Comparison of ENCODE assay signal across 9 mouse cellular contexts in the genomic region with DNA sequence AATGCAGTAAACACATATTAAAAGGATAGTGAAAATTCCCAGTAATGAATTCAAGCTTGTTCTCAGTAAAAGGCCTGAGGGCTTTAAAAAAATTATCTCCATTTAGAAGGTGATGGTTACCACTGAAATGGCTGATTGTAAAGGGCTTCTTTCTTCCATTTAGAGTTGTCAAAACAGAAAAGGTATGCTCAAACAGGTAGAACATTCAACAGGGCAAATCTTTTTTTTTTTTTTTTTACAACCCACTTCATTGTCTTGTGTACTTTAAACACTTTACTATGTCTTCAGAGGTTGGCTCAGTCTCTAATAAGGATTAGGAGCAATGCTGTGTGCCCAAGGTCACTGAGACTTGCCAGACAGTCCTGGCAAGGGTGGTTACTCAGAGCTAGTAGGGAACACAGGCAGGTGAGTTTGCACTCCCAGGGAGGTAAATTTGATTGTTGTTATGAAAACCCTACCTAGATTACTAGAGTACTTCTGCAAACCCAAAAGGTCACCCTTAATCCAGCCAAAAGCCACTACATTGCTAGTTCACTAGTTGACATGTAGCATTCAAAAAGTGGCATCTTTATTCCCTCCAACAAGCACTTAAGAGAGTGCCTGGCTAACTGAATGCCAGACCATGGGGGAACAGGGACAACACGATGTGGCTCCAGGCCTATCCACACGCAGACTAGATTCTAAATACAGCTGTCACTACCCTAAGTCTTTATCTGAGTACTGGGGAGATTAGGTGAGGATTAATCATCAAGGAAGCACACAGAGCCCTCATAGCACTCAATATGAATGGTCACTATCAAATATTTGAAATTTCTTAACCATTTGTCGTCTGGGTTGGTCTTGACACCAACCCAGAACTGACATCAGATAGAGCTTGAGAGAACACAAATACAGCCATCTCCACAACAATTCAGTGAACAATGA. TPM values are rescaled to one million over a fixed set of nuclear protein-coding genes. Genes with fewer than 3 reads are reported as not detected.
DNase-seq lines count a peak whose midpoint lies in the region; ATAC-seq lines count a peak whose summit lies in the region.
"Had no signal": no experiment of that assay in that cellular context is flagged by ENCODE, and none has a peak within 500 bp of the region (broad histone marks: within the 10 kb centered on the region; RNA-seq: fewer than 3 reads in every experiment).

No protein-coding gene starts in this region.

- no peak for ATAC-seq in megakaryocyte, adult 5-6 weeks (ENCODE audit: poor library complexity, severe bottlenecking)
- ATAC-seq in limb, embryonic 15.5 days (ENCODE audit: insufficient number of reproducible peaks, low FRiP score, low TSS enrichment, low read depth) = no peak

- H3K9me3 ChIP-seq in megakaryocyte, embryonic 14.5 days = no peaks in the 10 kb centered on the region
- H3K9me3 ChIP-seq in limb, embryonic 15.5 days = no peaks in the 10 kb centered on the region

- H3K4me1 ChIP-seq in megakaryocyte, embryonic 14.5 days = peaks cover 98% of the 10 kb centered on the region
- H3K4me1 ChIP-seq in limb, embryonic 15.5 days = peaks cover 53% of the 10 kb centered on the region

- H3K9ac ChIP-seq in limb, embryonic 15.5 days = no peak overlapping the region

- peak overlapping the region; percentile 96 for H3K4me3 ChIP-seq in megakaryocyte, embryonic 14.5 days (replicated peaks)
- peak overlapping the region; percentile 71 for H3K4me3 ChIP-seq in limb, embryonic 15.5 days

- no peak overlapping the region for H3K27ac ChIP-seq in limb, embryonic 15.5 days

- peaks cover 31% of the 10 kb centered on the region for H3K27me3 ChIP-seq in megakaryocyte, embryonic 14.5 days (replicated peaks)
- no peaks in the 10 kb centered on the region; the same call in none of the 2 replicates for H3K27me3 ChIP-seq in limb, embryonic 15.5 days

- peak; percentile 29 for DNase-seq in cerebellum, adult 9-10 months
- DNase-seq in cerebellum, adult 11-12 months = no peak
- peak; percentile 1 for DNase-seq in yolk sac, embryonic 10.5 days (ENCODE audit: low spot score)
- no peak for DNase-seq in gastrocnemius, postnatal 25 days
- DNase-seq in Muller cell, postnatal 12 days (ENCODE audit: inconsistent ontology term) = no peak
- DNase-seq: lung, adult 18-20 months had no signal

- peaks cover 18% of the 10 kb centered on the region for H3K36me3 ChIP-seq in megakaryocyte, embryonic 14.5 days (replicated peaks; ENCODE audit: low read length)
- no peaks in the 10 kb centered on the region for H3K36me3 ChIP-seq in limb, embryonic 15.5 days

- H3K4me2 ChIP-seq in limb, embryonic 15.5 days = peak overlapping the region; percentile 91

- WGBS in limb, embryonic 15.5 days = 69% methylated on average over 3 of the region's 3 CpGs

RNA-seq across cellular contexts. Expression of gene Tbc1d24, which starts 1.5 kb away (rescaled TPM):
- polyA plus RNA-seq in megakaryocyte, embryonic 14.5 days (2012; ENCODE audit: insufficient read depth, low replicate concordance) = 1.1 TPM in 1 of 2 replicates, not detected in the other
- 5.5 and 11.8 TPM in 2 replicates for total RNA-seq in megakaryocyte, adult 5-6 weeks (2015)
- 4.0 and 4.6 TPM in 2 replicates for total RNA-seq in megakaryocyte, adult 5-6 weeks (2017)
- 7.3 and 7.4 TPM in 2 replicates for polyA plus RNA-seq in limb, embryonic 15.5 days (2015; fragmentation: Nextera tagmentation; extraction: Ambion mirVana)
- 1 to 10 TPM; 4.1 to 4.6 TPM for total RNA-seq in gastrocnemius, postnatal 25 days (2021)

RNA-seq across cellular contexts. Expression of gene Ntn3, which starts 5.5 kb away (rescaled TPM):
- polyA plus RNA-seq in megakaryocyte, embryonic 14.5 days (2012; ENCODE audit: insufficient read depth, low replicate concordance) = 0.25 TPM in 1 of 2 replicates, not detected in the other
- total RNA-seq in megakaryocyte, adult 5-6 weeks (2015) = 0.11 TPM in 1 of 2 replicates, not detected in the other
- 0.08 TPM in 1 of 2 replicates, not detected in the other for total RNA-seq in megakaryocyte, adult 5-6 weeks (2017)
- 8.8 and 13.8 TPM in 2 replicates for polyA plus RNA-seq in limb, embryonic 15.5 days (2015; fragmentation: Nextera tagmentation; extraction: Ambion mirVana)
- under 1 TPM; 0.35 to 0.56 TPM for total RNA-seq in gastrocnemius, postnatal 25 days (2021)

RNA-seq across cellular contexts. Expression of gene Tedc2, which starts 16.8 kb away (rescaled TPM):
- polyA plus RNA-seq in megakaryocyte, embryonic 14.5 days (2012; ENCODE audit: insufficient read depth, low replicate concordance) = 7.4 and 13.2 TPM in 2 replicates
- total RNA-seq in megakaryocyte, adult 5-6 weeks (2015) = 6.6 and 7.8 TPM in 2 replicates
- 12.3 and 13.5 TPM in 2 replicates for total RNA-seq in megakaryocyte, adult 5-6 weeks (2017)
- 10.3 and 11.4 TPM in 2 replicates for polyA plus RNA-seq in limb, embryonic 15.5 days (2015; fragmentation: Nextera tagmentation; extraction: Ambion mirVana)
- total RNA-seq in gastrocnemius, postnatal 25 days (2021) = 1 to 10 TPM; 1.4 to 1.9 TPM

RNA-seq across cellular contexts. Expression of gene Atp6v0c, which starts 34.4 kb away (rescaled TPM):
- polyA plus RNA-seq in megakaryocyte, embryonic 14.5 days (2012; ENCODE audit: insufficient read depth, low replicate concordance) = 252 and 695 TPM in 2 replicates
- 468 and 476 TPM in 2 replicates for total RNA-seq in megakaryocyte, adult 5-6 weeks (2015)
- 175 and 180 TPM in 2 replicates for total RNA-seq in megakaryocyte, adult 5-6 weeks (2017)
- polyA plus RNA-seq in limb, embryonic 15.5 days (2015; fragmentation: Nextera tagmentation; extraction: Ambion mirVana) = 488 and 521 TPM in 2 replicates
- total RNA-seq in gastrocnemius, postnatal 25 days (2021) = 100 to 1,000 TPM; 145 to 159 TPM

RNA-seq across cellular contexts. Expression of gene Amdhd2, which starts 40.3 kb away (rescaled TPM):
- 68.6 and 109 TPM in 2 replicates for polyA plus RNA-seq in megakaryocyte, embryonic 14.5 days (2012; ENCODE audit: insufficient read depth, low replicate concordance)
- 28.8 and 36.3 TPM in 2 replicates for total RNA-seq in megakaryocyte, adult 5-6 weeks (2015)
- total RNA-seq in megakaryocyte, adult 5-6 weeks (2017) = 44.4 and 68.1 TPM in 2 replicates
- 30.0 and 30.7 TPM in 2 replicates for polyA plus RNA-seq in limb, embryonic 15.5 days (2015; fragmentation: Nextera tagmentation; extraction: Ambion mirVana)
- total RNA-seq in gastrocnemius, postnatal 25 days (2021) = 1 to 10 TPM; 8.7 to 9.8 TPM

Comparison
In these comparisons a context has a peak if more than half of its experiments do, and no peak if none do; other contexts are left out.
1. DNase-seq: peak in cerebellum, adult 9-10 months (single experiment) and yolk sac, embryonic 10.5 days (single experiment); none in cerebellum, adult 11-12 months (single experiment), gastrocnemius, postnatal 25 days (single experiment) and Muller cell, postnatal 12 days (single experiment).